ENCODE assay signal across 8 mouse cellular contexts in the genomic region with DNA sequence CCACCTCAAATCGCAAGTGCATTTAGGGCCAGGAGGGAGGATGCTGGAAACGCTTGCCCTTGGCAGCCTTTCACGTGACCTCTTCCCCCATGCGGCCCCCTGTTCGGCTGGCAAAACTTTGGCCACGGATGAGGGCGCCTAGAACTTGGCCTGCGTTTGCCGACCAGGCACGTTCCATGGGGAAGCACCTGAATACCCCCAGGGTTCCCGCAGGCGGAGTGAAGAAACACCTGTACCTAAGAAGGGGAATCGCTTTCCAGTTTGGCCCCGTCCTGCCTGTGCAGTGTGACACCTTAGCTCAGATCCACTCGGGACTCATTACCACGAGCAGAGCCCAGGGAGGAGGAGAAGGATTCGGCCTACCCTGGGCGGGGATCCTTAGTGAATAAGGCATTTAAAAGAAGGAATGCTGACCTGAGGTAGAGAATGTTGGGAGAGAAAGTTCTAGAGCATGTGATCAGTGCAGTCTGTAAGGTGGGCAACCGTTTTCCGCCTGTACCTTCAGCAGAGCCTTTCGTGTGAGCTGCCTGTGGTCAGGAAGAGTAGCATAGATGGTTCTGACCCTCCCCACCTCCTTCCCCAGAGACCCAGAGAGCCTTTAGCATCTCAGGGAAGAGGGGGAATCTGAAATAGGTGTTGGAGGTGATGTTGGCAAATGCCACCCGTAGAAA. TPM values are rescaled to one million over a fixed set of nuclear protein-coding genes. Genes with fewer than 3 reads are reported as not detected.
DNase-seq lines count a peak whose midpoint lies in the region; ATAC-seq and TF ChIP-seq lines count a peak whose summit lies in the region.

No protein-coding gene starts in this region.

- no peaks in the 10 kb centered on the region for H3K27me3 ChIP-seq in heart, embryonic 11.5 days (ENCODE audit: control insufficient read depth, insufficient read depth, low read length)
- no peaks in the 10 kb centered on the region for H3K27me3 ChIP-seq in kidney, postnatal 0 days (ENCODE audit: insufficient read depth, low read length)
- no peaks in the 10 kb centered on the region for H3K27me3 ChIP-seq in myocyte (ENCODE audit: control insufficient read depth, insufficient read depth, insufficient read length)

- no peak for TF ChIP-seq CTCF in bone marrow macrophage, adult 2 months (IDR thresholded peaks at IDR 0.05; ENCODE audit: low read depth, low read length)
- TF ChIP-seq CTCF in kidney, postnatal 0 days (IDR thresholded peaks at IDR 0.05; ENCODE audit: low read depth): no peak

- peak; percentile 20 to 48 for DNase-seq in heart, adult 18-20 months
- no peak for DNase-seq in heart, adult 8-10 months (ENCODE audit: low spot score)
- no peak for DNase-seq in kidney, postnatal 0 days (ENCODE audit: low spot score)

- H3K9me3 ChIP-seq in heart, embryonic 11.5 days (replicated peaks; ENCODE audit: control insufficient read depth, low read length): no peaks in the 10 kb centered on the region
- H3K9me3 ChIP-seq in kidney, postnatal 0 days (replicated peaks; ENCODE audit: low read length): no peaks in the 10 kb centered on the region

- peak overlapping the region; percentile 67 for H3K4me3 ChIP-seq in bone marrow macrophage, adult 2 months (ENCODE audit: insufficient read depth, low read length)
- H3K4me3 ChIP-seq in heart, embryonic 11.5 days (ENCODE audit: low read depth, low read length): peak overlapping the region; percentile 92
- peak overlapping the region; percentile 98 for H3K4me3 ChIP-seq in kidney, postnatal 0 days (replicated peaks; ENCODE audit: low read depth, low read length)
- H3K4me3 ChIP-seq in myocyte: peak overlapping the region; percentile 47

- H3K4me2 ChIP-seq in heart, embryonic 11.5 days: peak overlapping the region; percentile 90
- peak overlapping the region; percentile 73 for H3K4me2 ChIP-seq in kidney, postnatal 0 days (ENCODE audit: low read length)
- peak overlapping the region; percentile 94 for H3K4me2 ChIP-seq in myocyte (ENCODE audit: low read depth)

- ATAC-seq in heart, embryonic 11.5 days (replicated peaks; ENCODE audit: insufficient number of reproducible peaks, low FRiP score, low TSS enrichment): no peak
- peak; percentile 14 for ATAC-seq in kidney, postnatal 0 days (replicated peaks; ENCODE audit: low FRiP score, low read depth)
- no peak for ATAC-seq in megakaryocyte-erythroid progenitor cell, adult 5-6 weeks (replicated peaks; ENCODE audit: low FRiP score, low TSS enrichment, poor library complexity, severe bottlenecking)
- ATAC-seq in granulocyte monocyte progenitor cell, adult 5-6 weeks (replicated peaks; ENCODE audit: poor library complexity, severe bottlenecking): no peak

- peaks cover 52% of the 10 kb centered on the region for H3K79me2 ChIP-seq in myocyte (ENCODE audit: control insufficient read depth, insufficient read depth)

- H3K9ac ChIP-seq in heart, embryonic 11.5 days (ENCODE audit: low read depth, low read length): peak overlapping the region; percentile 96
- H3K9ac ChIP-seq in kidney, postnatal 0 days (ENCODE audit: low read depth, low read length): peak overlapping the region; percentile 98

- H3ac ChIP-seq in myocyte (ENCODE audit: control insufficient read depth, insufficient read length): peak overlapping the region; percentile 61

- H3K27ac ChIP-seq in bone marrow macrophage, adult 2 months (ENCODE audit: insufficient read depth, low read depth, low read length): no peak overlapping the region
- H3K27ac ChIP-seq in heart, embryonic 11.5 days (ENCODE audit: low read depth, low read length): peak overlapping the region; percentile 99; the same call in 1 of the 2 replicates
- H3K27ac ChIP-seq in kidney, postnatal 0 days: peak overlapping the region; percentile 98

- no peaks in the 10 kb centered on the region for H3K36me3 ChIP-seq in heart, embryonic 11.5 days (ENCODE audit: control insufficient read depth, insufficient read depth, low read length)
- no peaks in the 10 kb centered on the region for H3K36me3 ChIP-seq in kidney, postnatal 0 days (ENCODE audit: insufficient read depth, low read length)
- no peaks in the 10 kb centered on the region for H3K36me3 ChIP-seq in myocyte (ENCODE audit: control insufficient read depth, insufficient read depth)

- 8% methylated on average over 22 of the region's 22 CpGs for WGBS in heart, embryonic 11.5 days (ENCODE audit: insufficient replicate concordance)
- WGBS in kidney, postnatal 0 days: 4% methylated on average over 22 of the region's 22 CpGs

- TF ChIP-seq POLR2A in bone marrow macrophage, adult 2 months (IDR thresholded peaks at IDR 0.05; ENCODE audit: borderline replicate concordance, low read depth, low read length): no peak
- no peak for TF ChIP-seq POLR2A in myocyte (IDR thresholded peaks at IDR 0.05; ENCODE audit: insufficient read length, low read depth)

- peaks cover 2% of the 10 kb centered on the region; the same call in 1 of the 2 replicates for H3K4me1 ChIP-seq in bone marrow macrophage, adult 2 months (ENCODE audit: control insufficient read depth, insufficient read depth, low read length)
- peaks cover 38% of the 10 kb centered on the region for H3K4me1 ChIP-seq in heart, embryonic 11.5 days (ENCODE audit: control insufficient read depth, insufficient read depth, low read length)
- H3K4me1 ChIP-seq in kidney, postnatal 0 days (replicated peaks; ENCODE audit: insufficient read depth, low read length): peaks cover 11% of the 10 kb centered on the region; the same call in 1 of the 2 replicates

TF ChIP-seq in myocyte, 11 proteins besides CTCF, POLR2A, EP300 and RAD21:
- TF ChIP-seq USF1 (IDR thresholded peaks at IDR 0.05; ENCODE audit: low read depth) (no peak), E2F4 (IDR thresholded peaks at IDR 0.05; ENCODE audit: insufficient read depth) (no peak), SRF (IDR thresholded peaks at IDR 0.05; ENCODE audit: control insufficient read depth, insufficient read length, low read depth) (no peak), MAX (IDR thresholded peaks at IDR 0.05; ENCODE audit: low read depth) (no peak), CEBPB (IDR thresholded peaks at IDR 0.05; ENCODE audit: insufficient read depth, poor library complexity, severe bottlenecking) (no peak), MYOD1 (IDR thresholded peaks at IDR 0.05; ENCODE audit: control insufficient read depth in 1 of 3, insufficient read length in 2 of 3, low read depth in 2 of 3) (no peak), REST (IDR thresholded peaks at IDR 0.05; ENCODE audit: insufficient read depth, insufficient read length) (no peak), TCF3 (IDR thresholded peaks at IDR 0.05; ENCODE audit: insufficient read length, low read depth) (no peak), TCF12 (IDR thresholded peaks at IDR 0.05; ENCODE audit: insufficient read depth, poor library complexity, severe bottlenecking) (no peak)

RNA-seq across cellular contexts. Expression of a gene that starts 1.3 kb away (rescaled TPM):
- total RNA-seq in heart, adult 18-20 months (2021): 10 to 100 TPM; 23.3 to 23.6 TPM
- total RNA-seq in heart, adult 8-10 months (2022): 10 to 100 TPM; 21.8 to 23.5 (median 22.8) TPM
- 0.21 and 0.43 TPM in 2 replicates for polyA plus RNA-seq in bone marrow macrophage, adult 2 months (2012; ENCODE audit: insufficient read depth, insufficient read length, missing spikeins)
- 12.9 and 14.0 TPM in 2 replicates for polyA plus RNA-seq in heart, embryonic 11.5 days (2014; fragmentation: Nextera tagmentation; extraction: Ambion mirVana)
- polyA plus RNA-seq in kidney, postnatal 0 days (2015; fragmentation: Nextera tagmentation; extraction: Ambion mirVana): 43.8 and 47.8 TPM in 2 replicates
- 3.8 TPM for polyA plus RNA-seq in myocyte (2012; fragmentation: generic; extraction: Trizol)
- 0.67 and 1.4 TPM in 2 replicates for total RNA-seq in megakaryocyte-erythroid progenitor cell, adult 5-6 weeks (2014; fragmentation: Nextera tagmentation)
- total RNA-seq in megakaryocyte-erythroid progenitor cell, adult 5-6 weeks (2017): 1.3 and 1.6 TPM in 2 replicates
- 0.80 and 2.5 TPM in 2 replicates for total RNA-seq in granulocyte monocyte progenitor cell, adult 5-6 weeks (2014; fragmentation: Nextera tagmentation)
- 0.72 and 1.9 TPM in 2 replicates for total RNA-seq in granulocyte monocyte progenitor cell, adult 5-6 weeks (2017)

RNA-seq across cellular contexts. Expression of a gene that starts 28.1 kb away (rescaled TPM):
- total RNA-seq in heart, adult 18-20 months (2021): 10 to 100 TPM; 36.2 to 42.1 TPM
- 10 to 100 TPM; 41.5 to 45.6 (median 43.7) TPM for total RNA-seq in heart, adult 8-10 months (2022)
- polyA plus RNA-seq in bone marrow macrophage, adult 2 months (2012; ENCODE audit: insufficient read depth, insufficient read length, missing spikeins): 52.3 and 57.9 TPM in 2 replicates
- polyA plus RNA-seq in heart, embryonic 11.5 days (2014; fragmentation: Nextera tagmentation; extraction: Ambion mirVana): 40.7 and 54.2 TPM in 2 replicates
- polyA plus RNA-seq in kidney, postnatal 0 days (2015; fragmentation: Nextera tagmentation; extraction: Ambion mirVana): 57.1 and 58.7 TPM in 2 replicates
- polyA plus RNA-seq in myocyte (2012; fragmentation: generic; extraction: Trizol): 7.0 TPM
- total RNA-seq in megakaryocyte-erythroid progenitor cell, adult 5-6 weeks (2014; fragmentation: Nextera tagmentation): 31.5 and 32.5 TPM in 2 replicates
- total RNA-seq in megakaryocyte-erythroid progenitor cell, adult 5-6 weeks (2017): 78.9 and 133 TPM in 2 replicates
- 42.1 and 50.6 TPM in 2 replicates for total RNA-seq in granulocyte monocyte progenitor cell, adult 5-6 weeks (2014; fragmentation: Nextera tagmentation)
- total RNA-seq in granulocyte monocyte progenitor cell, adult 5-6 weeks (2017): 85.5 and 114 TPM in 2 replicates

Comparison
In these comparisons a context has a peak if more than half of its experiments do, and no peak if none do; other contexts are left out.
1. DNase-seq: peak in heart, adult 18-20 months (2 of 2); none in heart, adult 8-10 months (single experiment) and kidney, postnatal 0 days (single experiment).
2. H3K4me3 ChIP-seq: peak in every context shown above with its lines; median percentile 98 in kidney, postnatal 0 days; 92 in heart, embryonic 11.5 days; 67 in bone marrow macrophage, adult 2 months; 47 in myocyte.
3. RNA of a gene that starts 1.3 kb away (total RNA-seq): 23.3 to 23.6 TPM in heart, adult 18-20 months and 21.8 to 23.5 TPM in heart, adult 8-10 months; 0.67 to 1.6 TPM in megakaryocyte-erythroid progenitor cell, adult 5-6 weeks and 0.72 to 2.5 TPM in granulocyte monocyte progenitor cell, adult 5-6 weeks; every median in the first group is over 4 times any median in the second.
4. Peak in every context shown above with its lines, with median percentiles within 50 percentile points of each other: H3K4me2 ChIP-seq.